8 mouse cellular contexts compared by ENCODE assay signal in the genomic region with DNA sequence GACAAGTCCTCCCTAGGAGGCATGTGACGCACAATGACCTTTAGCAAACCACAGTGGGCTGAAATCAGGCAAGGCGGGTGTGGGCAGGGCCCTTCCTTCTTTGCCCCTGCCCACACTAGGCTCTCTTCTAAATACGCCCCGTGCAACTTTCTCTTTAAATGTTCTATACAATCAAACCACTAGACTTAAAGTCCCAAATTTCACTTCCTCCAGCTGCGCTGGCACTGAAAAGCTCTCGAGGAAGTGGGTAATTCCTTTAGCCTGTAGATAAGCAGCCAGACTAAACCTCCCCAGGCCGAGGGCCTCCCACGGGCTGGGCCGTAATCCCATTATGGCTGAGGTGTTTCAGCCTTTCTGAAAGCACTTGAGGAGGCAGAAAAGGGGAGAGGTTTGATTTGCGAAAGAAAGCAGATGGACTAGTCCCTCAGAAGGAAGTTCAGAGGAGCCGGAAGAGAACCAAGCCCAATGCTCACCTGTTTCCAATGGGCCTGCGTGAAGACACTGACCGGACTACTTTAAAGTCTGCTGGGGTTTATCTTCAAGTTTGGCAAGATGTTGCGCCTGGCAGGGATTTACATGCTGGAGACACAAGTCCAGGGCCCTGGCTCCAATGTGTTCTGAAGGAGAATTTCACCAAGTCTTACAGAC. TPM values are rescaled to one million over a fixed set of nuclear protein-coding genes. Genes with fewer than 3 reads are reported as not detected.
DNase-seq lines count a peak whose midpoint lies in the region; ATAC-seq and TF ChIP-seq lines count a peak whose summit lies in the region.

No protein-coding gene starts in this region.

- TF ChIP-seq CTCF in liver, embryonic 14.5 days (IDR thresholded peaks at IDR 0.05; ENCODE audit: low read depth) = no peak

- H3K4me1 ChIP-seq in heart, embryonic 10.5 days = peaks cover 25% of the 10 kb centered on the region
- peaks cover 51 to 76% of the 10 kb centered on the region in 2 experiments for H3K4me1 ChIP-seq in liver, embryonic 14.5 days (replicated peaks; ENCODE audit: control insufficient read depth in 2 of 2, insufficient read depth in 2 of 2, low read length in 1 of 2)
- H3K4me1 ChIP-seq in forebrain, embryonic 14.5 days (ENCODE audit: control insufficient read depth, insufficient read depth, low read length) = peaks cover 16% of the 10 kb centered on the region
- peaks cover 47% of the 10 kb centered on the region for H3K4me1 ChIP-seq in hindbrain, embryonic 10.5 days (replicated peaks)

- no peaks in the 10 kb centered on the region for H3K9me3 ChIP-seq in heart, embryonic 10.5 days
- H3K9me3 ChIP-seq in liver, embryonic 14.5 days (ENCODE audit: control insufficient read depth, low read length) = no peaks in the 10 kb centered on the region
- H3K9me3 ChIP-seq in forebrain, embryonic 14.5 days (replicated peaks; ENCODE audit: control insufficient read depth, low read length) = no peaks in the 10 kb centered on the region
- no peaks in the 10 kb centered on the region for H3K9me3 ChIP-seq in hindbrain, embryonic 10.5 days

- no peak overlapping the region for H3K9ac ChIP-seq in liver, embryonic 14.5 days (replicated peaks)
- H3K9ac ChIP-seq in forebrain, embryonic 14.5 days (ENCODE audit: low read length) = no peak overlapping the region

- intact Hi-C loops in heart, postnatal 36 days (cut with DNase I) = loop anchor here (5.0 to 10.0 kb wide), 3 partner anchors 33 to 431 kb away; partner anchors contain the start of genes 2410004P03Rik and Rock2

- TF ChIP-seq EP300 in liver, embryonic 14.5 days (IDR thresholded peaks at IDR 0.05; ENCODE audit: low read depth) = no peak

- H3K27ac ChIP-seq in heart, embryonic 10.5 days = peak overlapping the region; percentile 48; the same call in 1 of the 2 replicates
- H3K27ac ChIP-seq in liver, embryonic 14.5 days = no peak overlapping the region
- H3K27ac ChIP-seq in forebrain, embryonic 14.5 days (ENCODE audit: low read depth, low read length) = no peak overlapping the region
- H3K27ac ChIP-seq in hindbrain, embryonic 10.5 days = no peak overlapping the region

- no peak for ATAC-seq in liver, embryonic 14.5 days (ENCODE audit: insufficient read depth)
- no peak for ATAC-seq in forebrain, embryonic 14.5 days

- H3K4me2 ChIP-seq in liver, embryonic 14.5 days (ENCODE audit: low read depth) = peak overlapping the region; percentile 23
- no peak overlapping the region for H3K4me2 ChIP-seq in forebrain, embryonic 14.5 days (ENCODE audit: low read length)

- H3K27me3 ChIP-seq in heart, embryonic 10.5 days (ENCODE audit: insufficient read depth, poor library complexity, severe bottlenecking) = no peaks in the 10 kb centered on the region
- H3K27me3 ChIP-seq in liver, embryonic 14.5 days (ENCODE audit: control insufficient read depth, insufficient read depth, low read length) = no peaks in the 10 kb centered on the region
- no peaks in the 10 kb centered on the region for H3K27me3 ChIP-seq in forebrain, embryonic 14.5 days (replicated peaks; ENCODE audit: control insufficient read depth, insufficient read depth, low read length)
- H3K27me3 ChIP-seq in hindbrain, embryonic 10.5 days (ENCODE audit: insufficient read depth, poor library complexity, severe bottlenecking) = no peaks in the 10 kb centered on the region

- 35% methylated on average over 14 of the region's 14 CpGs for WGBS in heart, embryonic 10.5 days
- WGBS in liver, embryonic 14.5 days (ENCODE audit: insufficient replicate concordance) = 18% methylated on average over 14 of the region's 14 CpGs
- 28% methylated on average over 14 of the region's 14 CpGs for WGBS in forebrain, embryonic 14.5 days
- 57% methylated on average over 14 of the region's 14 CpGs for WGBS in hindbrain, embryonic 10.5 days

- peaks cover 6% of the 10 kb centered on the region; the same call in 1 of the 2 replicates for H3K36me3 ChIP-seq in heart, embryonic 10.5 days
- H3K36me3 ChIP-seq in liver, embryonic 14.5 days (replicated peaks; ENCODE audit: control insufficient read depth, insufficient read depth, low read depth) = no peaks in the 10 kb centered on the region
- peaks cover 8% of the 10 kb centered on the region for H3K36me3 ChIP-seq in forebrain, embryonic 14.5 days (ENCODE audit: control insufficient read depth, insufficient read depth, low read length)
- peaks cover 13% of the 10 kb centered on the region for H3K36me3 ChIP-seq in hindbrain, embryonic 10.5 days

- DNase-seq in heart, embryonic 10.5 days (ENCODE audit: low spot score) = no peak
- no peak for DNase-seq in heart, postnatal 36 days
- peak; percentile 37 for DNase-seq in adipocyte (ENCODE audit: low spot score)
- DNase-seq in liver, embryonic 14.5 days (ENCODE audit: low read depth in 3 of 3, low spot score in 3 of 3) = no peak
- DNase-seq in retina, adult 2 months (ENCODE audit: low read depth, low spot score) = peak; percentile 63
- no peak for DNase-seq in forebrain, embryonic 14.5 days (ENCODE audit: low spot score)
- no peak for DNase-seq in ovary, adult 18-20 months (ENCODE audit: low spot score)
- no peak for DNase-seq in hindbrain, embryonic 10.5 days (ENCODE audit: low spot score)

- H3K4me3 ChIP-seq in heart, embryonic 10.5 days = no peak overlapping the region
- H3K4me3 ChIP-seq in liver, embryonic 14.5 days (ENCODE audit: insufficient read depth in 1 of 2, low read depth in 2 of 2, low read length in 2 of 2) = no peak overlapping the region
- no peak overlapping the region for H3K4me3 ChIP-seq in forebrain, embryonic 14.5 days (ENCODE audit: low read depth, low read length)
- H3K4me3 ChIP-seq in hindbrain, embryonic 10.5 days = no peak overlapping the region

RNA-seq across cellular contexts. Expression of gene Lpin1, which starts 26.6 kb away (rescaled TPM):
- 3.3 and 4.6 TPM in 2 replicates for polyA plus RNA-seq in heart, embryonic 10.5 days (2016; fragmentation: Nextera tagmentation; extraction: Ambion mirVana)
- 100 to 1,000 TPM; 106 to 172 TPM for total RNA-seq in heart, postnatal 36 days (2021)
- polyA plus RNA-seq in liver, embryonic 14.5 days (2012; rRNA removed) = 5.5 and 5.8 TPM in 2 replicates
- 4.8 and 6.2 TPM in 2 replicates for polyA plus RNA-seq in liver, embryonic 14.5 days (2014; fragmentation: Nextera tagmentation; extraction: Ambion mirVana)
- polyA plus RNA-seq in forebrain, embryonic 14.5 days (2014; fragmentation: Nextera tagmentation; extraction: Ambion mirVana) = 11.6 and 15.1 TPM in 2 replicates
- polyA plus RNA-seq in hindbrain, embryonic 10.5 days (2016; fragmentation: Nextera tagmentation; extraction: Ambion mirVana) = 6.4 and 10.6 TPM in 2 replicates

Comparison
In these comparisons a context has a peak if more than half of its experiments do, and no peak if none do; other contexts are left out.
1. DNase-seq: peak in adipocyte (single experiment) and retina, adult 2 months (single experiment); none in heart, embryonic 10.5 days (single experiment), heart, postnatal 36 days (0 of 2), liver, embryonic 14.5 days (0 of 3), forebrain, embryonic 14.5 days (single experiment), ovary, adult 18-20 months (single experiment) and hindbrain, embryonic 10.5 days (single experiment).